Mouse (Mus musculus): ENCODE data around the gene Zfp493.
"Not testable (repeated sequence)": the region's sequence is repeated elsewhere in the genome, so short reads cannot be mapped to it uniquely, and the experiment has no call there.

Gene Zfp493

GRCm38 (mm10) chr13:67779265-67780221 is at the start of gene Zfp493:
Zfp493 (plus strand) TSS chr13:67779693.
- peak; percentile 89 for DNase-seq

GRCm38 (mm10) chr13:67734391-67734790 is 45.1 kb upstream of the Zfp493 start:
- DNase-seq: not testable (repeated sequence)

GRCm38 (mm10) chr13:67742941-67743340 is 36.6 kb upstream of the Zfp493 start:
- DNase-seq: no peak

GRCm38 (mm10) chr13:67743896-67744295 is 35.6 kb upstream of the Zfp493 start:
- DNase-seq: no peak

GRCm38 (mm10) chr13:67754333-67755306 is 24.9 kb upstream of the Zfp493 start, which contains the start of gene Zfp85:
Zfp85 (minus strand) TSS chr13:67755228.
- DNase-seq: peak; percentile 76

- peak; percentile 18 for DNase-seq
These were observed 23.7 kb upstream of the Zfp493 start for GRCm38 (mm10) chr13:67755761-67756160.

GRCm38 (mm10) chr13:67759966-67760365 is 19.5 kb upstream of the Zfp493 start:
- no peak for DNase-seq

GRCm38 (mm10) chr13:67763031-67763768 is 16.3 kb upstream of the Zfp493 start:
- no peak for DNase-seq

GRCm38 (mm10) chr13:67791921-67792455 is 12.5 kb downstream of the Zfp493 start:
- no peak for DNase-seq

GRCm38 (mm10) chr13:67798618-67799017 is 19.1 kb downstream of the Zfp493 start:
- no peak for DNase-seq

- DNase-seq: not testable (repeated sequence)
These were observed 19.7 kb downstream of the Zfp493 start for GRCm38 (mm10) chr13:67799151-67799550.

GRCm38 (mm10) chr13:67811651-67812210 is 32.2 kb downstream of the Zfp493 start:
- no peak for DNase-seq

- DNase-seq: peak; percentile 53
These were observed 33.6 kb downstream of the Zfp493 start for GRCm38 (mm10) chr13:67812961-67813709.

- DNase-seq: peak; percentile 93
These were observed 34.5 kb downstream of the Zfp493 start, which contains the start of gene Zfp273 for GRCm38 (mm10) chr13:67813710-67814660. Zfp273 (plus strand) TSS chr13:67813740.

GRCm38 (mm10) chr13:67818636-67819035 is 39.1 kb downstream of the Zfp493 start:
- no peak for DNase-seq

GRCm38 (mm10) chr13:67830911-67831336 is 51.4 kb downstream of the Zfp493 start, which contains the start of gene Gm10037:
Gm10037 (plus strand) TSS chr13:67831106.
- peak; percentile 81 for DNase-seq

- not testable (repeated sequence) for DNase-seq
These were observed 53.6 kb downstream of the Zfp493 start for GRCm38 (mm10) chr13:67833137-67833536.
